Mouse (Mus musculus) stomach, embryonic 15.5 days (tissue): ENCODE measurements around the gene N4bp1. TPM values are rescaled to one million over a fixed set of nuclear protein-coding genes. Genes with fewer than 3 reads are reported as not detected.

ENCODE experiments used
- ATAC-seq: fragments of 200-750 bp; cut with Nextera tagmentation; 2 replicates; pipeline ENCODE4 v1.8.0; 2017; ENCODE audit warnings: low read depth, moderate number of reproducible peaks, moderate TSS enrichment; ENCODE audit not compliant: insufficient read depth, low FRiP score
- H3K27ac ChIP-seq: fragments of 300-500 bp; sonication (generic); 2 replicates; pipeline ENCODE4 v1.5.1; 2015; ENCODE audit warnings: mild to moderate bottlenecking, inconsistent platforms
- H3K27me3 ChIP-seq: fragments of 300-500 bp; sonication (generic); replicated peaks from 2 replicates; pipeline ENCODE4 v1.6.1; 2015; ENCODE audit warnings: inconsistent platforms
- H3K36me3 ChIP-seq: fragments of 300-500 bp; sonication (generic); 2 replicates; pipeline ENCODE4 v1.6.1; 2015; ENCODE audit warnings: inconsistent platforms
- H3K4me1 ChIP-seq: fragments of 300-500 bp; sonication (generic); 2 replicates; pipeline ENCODE4 v1.6.1; 2015; ENCODE audit warnings: inconsistent platforms
- H3K4me2 ChIP-seq: fragments of 300-500 bp; sonication (generic); 2 replicates; pipeline ENCODE4 v1.6.1; 2015; ENCODE audit warnings: mild to moderate bottlenecking, inconsistent platforms
- H3K4me3 ChIP-seq: fragments of 300-500 bp; sonication (generic); replicated peaks from 2 replicates; pipeline ENCODE4 v1.5.1; 2015; ENCODE audit warnings: inconsistent platforms
- H3K9ac ChIP-seq: fragments of 300-500 bp; sonication (generic); 2 replicates; pipeline ENCODE4 v1.6.1; 2015; ENCODE audit warnings: inconsistent platforms
- H3K9me3 ChIP-seq: fragments of 300-500 bp; sonication (generic); 2 replicates; pipeline ENCODE4 v1.6.1; 2016; ENCODE audit warnings: inconsistent platforms
- WGBS: fragments of 180-500 bp; shearing (Covaris S2); methylation state at CpG from one replicate; pipeline ENCODE4 v1.1.7; 2015; 5-methylcytosine and 5-hydroxymethylcytosine counted together
- polyA plus RNA-seq: library from polyadenylated mRNA; unstranded; fragments of >200 nt; fragmentation: Nextera tagmentation; extraction: Ambion mirVana; gene quantifications from 2 replicates; pipeline ENCODE4 v1.2.1, GENCODE M21; 2015

Gene N4bp1
- polyA plus RNA-seq, 1 experiment from 2014 or later: 9.4 TPM

- no peak overlapping the region for H3K27ac ChIP-seq
- ATAC-seq: no peak
- no peaks in the 10 kb centered on the region for H3K27me3 ChIP-seq
- no peaks in the 10 kb centered on the region for H3K9me3 ChIP-seq
- 84% methylated on average over 8 of the region's 8 CpGs for WGBS
- H3K9ac ChIP-seq: no peak overlapping the region
- no peaks in the 10 kb centered on the region for H3K4me1 ChIP-seq
- no peaks in the 10 kb centered on the region for H3K36me3 ChIP-seq
- no peak overlapping the region for H3K4me3 ChIP-seq
- H3K4me2 ChIP-seq: no peak overlapping the region
These were observed 50.4 kb downstream of the N4bp1 start for GRCm38 (mm10) chr8:86834496-86835260.

DNA sequence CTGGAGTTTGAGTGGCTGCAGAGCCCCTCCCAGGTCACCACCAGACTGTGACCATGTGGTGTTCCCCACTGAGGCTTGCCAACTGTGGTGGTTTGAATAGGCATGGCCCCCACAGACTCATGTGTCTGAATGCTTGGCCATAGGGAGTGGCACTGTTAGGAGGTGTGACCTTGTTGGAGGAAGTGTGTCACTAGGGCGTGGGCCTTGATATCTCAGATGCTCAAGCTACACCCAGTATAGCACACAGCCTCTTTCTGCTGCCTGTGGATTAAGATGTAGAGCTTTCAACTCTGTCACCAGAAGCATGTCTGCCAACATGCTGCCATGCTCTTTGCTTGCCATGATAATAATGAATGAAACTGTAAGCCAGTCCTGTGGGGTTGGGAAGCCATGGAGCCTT is 51.1 kb downstream of the N4bp1 start:
- ATAC-seq: no peak
- Histone ChIP-seq H3K27me3 (no peaks in the 10 kb centered on the region), H3K9ac (no peak overlapping the region), H3K27ac (no peak overlapping the region), H3K4me1 (no peaks in the 10 kb centered on the region), H3K4me3 (no peak overlapping the region), H3K9me3 (no peaks in the 10 kb centered on the region), H3K4me2 (no peak overlapping the region), H3K36me3 (no peaks in the 10 kb centered on the region)
- 81% methylated on average over 1 of the region's 1 CpGs for WGBS

DNA sequence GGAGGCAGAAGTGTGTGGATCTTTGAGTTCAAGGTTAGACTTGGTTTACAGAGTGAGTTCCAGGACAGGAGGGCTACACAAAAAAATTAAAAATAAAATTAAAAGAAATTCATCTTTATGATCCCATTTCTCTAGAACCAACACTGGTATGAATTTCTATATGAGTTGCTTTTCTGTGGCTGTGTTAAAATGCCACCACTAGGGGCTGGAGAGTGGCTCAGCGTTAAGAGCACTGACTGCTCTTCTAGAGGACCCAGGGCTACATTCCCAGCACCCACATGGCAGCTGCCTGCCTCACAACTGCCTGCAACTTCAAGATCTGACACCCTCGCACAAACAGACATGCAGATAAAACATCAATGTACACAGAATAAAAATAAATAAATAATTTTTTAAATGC is 56.1 kb downstream of the N4bp1 start:
- no peak overlapping the region for H3K4me2 ChIP-seq
- ATAC-seq: no peak
- H3K4me3 ChIP-seq: no peak overlapping the region
- 52% methylated on average over 2 of the region's 2 CpGs for WGBS
- H3K9ac ChIP-seq: no peak overlapping the region
- no peak overlapping the region for H3K27ac ChIP-seq
- H3K4me1 ChIP-seq: no peaks in the 10 kb centered on the region
- no peaks in the 10 kb centered on the region for H3K9me3 ChIP-seq
- no peaks in the 10 kb centered on the region for H3K27me3 ChIP-seq
- no peaks in the 10 kb centered on the region for H3K36me3 ChIP-seq

GRCm38 (mm10) chr8:86827199-86827598 is 57.9 kb downstream of the N4bp1 start:
- Histone ChIP-seq H3K27ac (no peak overlapping the region), H3K4me1 (no peaks in the 10 kb centered on the region), H3K4me3 (no peak overlapping the region), H3K9me3 (no peaks in the 10 kb centered on the region), H3K4me2 (no peak overlapping the region), H3K27me3 (no peaks in the 10 kb centered on the region), H3K9ac (no peak overlapping the region), H3K36me3 (no peaks in the 10 kb centered on the region)
- ATAC-seq: no peak
- WGBS: 81% methylated on average over 5 of the region's 5 CpGs

- no peak for ATAC-seq
- Histone ChIP-seq H3K4me3 (no peak overlapping the region), H3K4me2 (no peak overlapping the region), H3K36me3 (no peaks in the 10 kb centered on the region), H3K27me3 (no peaks in the 10 kb centered on the region), H3K9ac (no peak overlapping the region), H3K4me1 (no peaks in the 10 kb centered on the region), H3K9me3 (no peaks in the 10 kb centered on the region), H3K27ac (no peak overlapping the region)
These were observed 58.5 kb downstream of the N4bp1 start for GRCm38 (mm10) chr8:86826538-86826937.

DNA sequence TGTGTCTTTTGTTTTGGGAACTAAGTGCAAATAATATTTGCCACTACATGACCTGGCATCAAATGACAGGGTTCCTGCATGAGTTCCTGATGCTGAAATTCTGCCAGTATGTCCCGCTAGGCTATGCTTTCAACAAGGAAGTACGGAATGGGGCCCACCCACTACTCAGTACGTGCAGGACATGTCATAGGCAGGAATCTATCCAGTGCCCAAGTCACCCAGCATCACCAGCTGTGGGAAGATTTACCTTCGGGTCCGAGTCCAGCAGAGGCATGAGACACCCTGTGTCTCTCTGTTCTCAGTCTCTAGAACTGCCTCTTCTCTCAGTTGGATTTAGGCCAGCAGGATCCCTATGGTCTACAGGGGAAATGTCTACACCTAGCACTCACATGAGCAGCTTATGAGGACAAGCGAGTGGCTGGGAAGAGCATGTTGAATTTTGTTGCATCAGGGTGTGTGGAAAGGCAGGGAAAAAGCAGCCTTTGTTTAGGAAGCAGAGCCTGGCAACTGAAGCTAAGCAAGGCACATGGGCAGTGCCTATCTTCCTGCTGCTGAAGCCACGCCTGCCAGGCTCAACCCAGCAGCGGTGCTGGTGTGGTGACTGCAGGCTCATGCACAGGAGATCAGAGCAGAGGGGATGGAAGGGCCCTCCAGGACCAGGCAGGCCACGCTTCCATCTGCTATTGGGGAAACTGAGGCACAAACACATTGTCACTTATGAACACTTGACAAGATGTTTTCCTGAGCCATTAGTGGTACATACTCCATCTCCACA is 59.2 kb downstream of the N4bp1 start:
- Histone ChIP-seq H3K9ac (no peak overlapping the region), H3K27me3 (no peaks in the 10 kb centered on the region), H3K4me2 (no peak overlapping the region), H3K27ac (no peak overlapping the region), H3K36me3 (no peaks in the 10 kb centered on the region), H3K4me1 (0 out of 2 replicates have a peak, but pooled peaks cover 5% of the 10 kb centered on the region), H3K4me3 (no peak overlapping the region), H3K9me3 (no peaks in the 10 kb centered on the region)
- WGBS: 76% methylated on average over 9 of the region's 9 CpGs
- ATAC-seq: no peak; the same call in 1 of the 2 replicates

GRCm38 (mm10) chr8:86824735-86825134 is 60.3 kb downstream of the N4bp1 start:
- no peak overlapping the region for H3K9ac ChIP-seq
- H3K27ac ChIP-seq: no peak overlapping the region
- no peaks in the 10 kb centered on the region for H3K27me3 ChIP-seq
- no peaks in the 10 kb centered on the region for H3K9me3 ChIP-seq
- no peak overlapping the region for H3K4me2 ChIP-seq
- H3K4me1 ChIP-seq: peaks cover 13% of the 10 kb centered on the region; the same call in 1 of the 2 replicates
- 80% methylated on average over 4 of the region's 4 CpGs for WGBS
- H3K4me3 ChIP-seq: no peak overlapping the region
- H3K36me3 ChIP-seq: no peaks in the 10 kb centered on the region
- no peak for ATAC-seq

- peak; percentile 47; the same call in 1 of the 2 replicates for ATAC-seq
- H3K4me1 ChIP-seq: peaks cover 21% of the 10 kb centered on the region; the same call in 1 of the 2 replicates
- no peak overlapping the region for H3K9ac ChIP-seq
- H3K27ac ChIP-seq: peak overlapping the region; percentile 5; the same call in 1 of the 2 replicates
- no peaks in the 10 kb centered on the region for H3K9me3 ChIP-seq
- H3K27me3 ChIP-seq: no peaks in the 10 kb centered on the region
- no peaks in the 10 kb centered on the region for H3K36me3 ChIP-seq
- WGBS: 6% methylated on average over 3 of the region's 3 CpGs
- no peak overlapping the region for H3K4me3 ChIP-seq
- no peak overlapping the region for H3K4me2 ChIP-seq
These were observed 64.3 kb downstream of the N4bp1 start for GRCm38 (mm10) chr8:86820756-86821201.

DNA sequence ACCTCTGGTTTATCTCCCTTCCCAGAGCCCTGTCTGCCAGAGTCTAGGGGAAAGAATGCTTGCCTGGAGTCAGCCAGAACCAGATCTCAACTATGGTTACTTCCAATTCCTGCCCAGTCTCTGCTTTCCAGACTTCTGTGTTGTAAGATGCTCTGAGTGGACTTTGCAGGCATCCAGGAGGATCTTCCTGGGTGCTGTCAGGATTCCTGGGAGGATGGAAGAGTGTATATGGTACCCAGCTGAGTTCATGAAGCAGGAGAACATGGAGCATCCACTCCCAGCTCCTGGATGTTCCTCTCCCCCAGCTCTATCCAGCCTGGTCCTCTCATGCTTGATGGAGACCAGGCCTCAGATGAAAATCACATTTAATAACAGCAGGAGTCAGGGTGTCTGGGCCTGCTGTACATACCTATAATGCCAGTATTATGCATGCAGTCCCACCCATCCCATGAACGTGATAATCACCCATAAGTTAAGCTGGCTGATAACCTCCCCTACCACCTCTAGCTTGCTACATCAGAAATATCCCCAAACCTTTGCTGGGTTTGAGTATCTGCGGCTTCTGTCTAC is 64.8 kb downstream of the N4bp1 start:
- WGBS: 26% methylated on average over 2 of the region's 2 CpGs
- 0 out of 2 replicates have a peak, but pooled peaks have one; percentile 14 for ATAC-seq
- H3K27me3 ChIP-seq: no peaks in the 10 kb centered on the region
- H3K4me1 ChIP-seq: peaks cover 21% of the 10 kb centered on the region; the same call in 1 of the 2 replicates
- H3K4me3 ChIP-seq: no peak overlapping the region
- 0 out of 2 replicates have a peak overlapping the region, but pooled peaks have one; percentile 31 for H3K27ac ChIP-seq
- no peaks in the 10 kb centered on the region for H3K36me3 ChIP-seq
- H3K9me3 ChIP-seq: no peaks in the 10 kb centered on the region
- H3K4me2 ChIP-seq: no peak overlapping the region
- H3K9ac ChIP-seq: no peak overlapping the region

DNA sequence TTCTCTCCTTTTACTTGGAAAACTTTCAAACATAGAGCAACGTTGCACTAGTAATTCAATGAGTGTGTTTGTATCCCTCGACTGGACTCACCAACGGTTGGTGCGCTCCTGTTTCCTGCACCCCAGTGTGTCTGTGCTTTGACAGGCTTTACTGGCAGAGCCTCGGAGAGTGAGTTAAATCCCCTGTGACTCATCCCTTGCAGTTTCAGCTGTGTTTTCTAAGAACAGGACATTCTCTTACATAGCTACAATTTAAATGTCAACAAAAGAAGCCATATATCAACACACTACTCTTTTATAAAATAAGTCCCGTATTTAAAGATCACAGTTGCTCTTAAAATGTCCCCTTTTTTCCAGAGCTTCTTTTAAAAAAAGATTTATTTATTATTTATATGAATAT is 65.6 kb downstream of the N4bp1 start:
- no peak for ATAC-seq
- H3K9ac ChIP-seq: no peak overlapping the region
- H3K27ac ChIP-seq: no peak overlapping the region
- H3K9me3 ChIP-seq: no peaks in the 10 kb centered on the region
- no peak overlapping the region for H3K4me2 ChIP-seq
- no peaks in the 10 kb centered on the region for H3K36me3 ChIP-seq
- peaks cover 21% of the 10 kb centered on the region; the same call in 1 of the 2 replicates for H3K4me1 ChIP-seq
- 35% methylated on average over 6 of the region's 6 CpGs for WGBS
- no peaks in the 10 kb centered on the region for H3K27me3 ChIP-seq
- H3K4me3 ChIP-seq: no peak overlapping the region

GRCm38 (mm10) chr8:86808990-86809960 is 75.8 kb downstream of the N4bp1 start:
- no peak overlapping the region for H3K27ac ChIP-seq
- H3K4me3 ChIP-seq: no peak overlapping the region
- WGBS: 77% methylated on average over 15 of the region's 15 CpGs
- ATAC-seq: no peak
- no peak overlapping the region for H3K9ac ChIP-seq
- no peak overlapping the region for H3K4me2 ChIP-seq
- no peaks in the 10 kb centered on the region for H3K27me3 ChIP-seq
- no peaks in the 10 kb centered on the region for H3K36me3 ChIP-seq
- no peaks in the 10 kb centered on the region for H3K4me1 ChIP-seq
- no peaks in the 10 kb centered on the region for H3K9me3 ChIP-seq
